Mouse (Mus musculus): ENCODE data around the gene Acsl1. TPM values are rescaled to one million over a fixed set of nuclear protein-coding genes. Genes with fewer than 3 reads are reported as not detected.

Acsl1 gene
- total and polyA plus RNA-seq, 3 experiments = 26.2 to 33.9 TPM; not detected in 1

DNA sequence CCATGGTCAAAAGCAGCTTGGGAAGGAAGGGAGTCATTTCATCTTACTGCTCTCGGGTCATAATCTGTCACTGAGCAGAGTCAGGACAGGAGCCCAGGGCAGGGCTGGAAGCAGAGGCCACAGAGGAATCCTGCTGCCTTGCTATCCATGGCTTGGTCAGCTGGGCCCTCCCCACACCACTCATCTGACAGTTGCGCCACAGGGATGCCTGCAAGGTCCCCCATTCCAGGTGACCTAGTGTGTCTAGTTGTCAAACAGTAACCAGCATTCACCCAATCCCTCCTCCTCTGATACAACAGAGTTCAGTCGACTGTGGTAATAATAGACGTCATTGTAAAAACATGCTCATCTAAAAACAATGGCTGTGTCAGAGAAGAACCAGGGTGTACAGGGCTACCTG lies 58.7 kb downstream of the Acsl1 start:
- H3K4me1 ChIP-seq (ENCODE audit: control insufficient read depth in 1 of 2, insufficient read depth in 2 of 2, low read length in 2 of 2) = no peaks in the 10 kb centered on the region
- no peaks in the 10 kb centered on the region for H3K79me2 ChIP-seq (ENCODE audit: control insufficient read depth, insufficient read depth, low read length, poor library complexity)
- no peaks in the 10 kb centered on the region for H3K27me3 ChIP-seq (ENCODE audit: control insufficient read depth in 1 of 2, insufficient read depth in 2 of 2, low read length in 2 of 2)
- TF ChIP-seq KAT2A (conservative IDR thresholded peaks at IDR 0.05; ENCODE audit: low read depth, low read length) (no peak), POLR2AphosphoS2 (IDR thresholded peaks at IDR 0.05; ENCODE audit: low read length) (no peak), MYB (IDR thresholded peaks at IDR 0.05; ENCODE audit: low read depth, low read length) (no peak), ZC3H11A (IDR thresholded peaks at IDR 0.05; ENCODE audit: low read depth, low read length) (no peak), RAD21 (IDR thresholded peaks at IDR 0.05; ENCODE audit: low read depth, low read length) (no peak), MYC (IDR thresholded peaks at IDR 0.05; ENCODE audit: low read depth, low read length) (no peak), MAZ (IDR thresholded peaks at IDR 0.05; ENCODE audit: low read depth, low read length) (no peak), GATA1 (IDR thresholded peaks at IDR 0.05; ENCODE audit: low read depth, low read length) (no peak), ZNF384 (IDR thresholded peaks at IDR 0.05; ENCODE audit: low read depth, low read length) (no peak), MAX (IDR thresholded peaks at IDR 0.05; ENCODE audit: low read length) (no peak), CTCF (IDR thresholded peaks at IDR 0.05 in 2 of 3, conservative IDR thresholded peaks at IDR 0.05 in 1 of 3; ENCODE audit: control insufficient read depth in 1 of 3, insufficient read depth in 1 of 3, low read depth in 2 of 3, low read length in 3 of 3, poor library complexity in 1 of 3, severe bottlenecking in 1 of 3) (no peak), POLR2AphosphoS5 (IDR thresholded peaks at IDR 0.05; ENCODE audit: borderline replicate concordance, low read depth, low read length) (no peak), NRF1 (IDR thresholded peaks at IDR 0.05; ENCODE audit: insufficient read depth, low read depth, low read length, poor library complexity, severe bottlenecking) (no peak)
- H3K9me3 ChIP-seq (replicated peaks; ENCODE audit: insufficient read depth, low read length) = no peaks in the 10 kb centered on the region
- H3K9ac ChIP-seq (ENCODE audit: control insufficient read depth, low read depth, low read length, poor library complexity, severe bottlenecking) = no peak overlapping the region
- no peak for DNase-seq (ENCODE audit: low read depth, low spot score)
- H3K27ac ChIP-seq (ENCODE audit: control insufficient read depth, low read depth, low read length) = no peak overlapping the region
- no peak overlapping the region for H3K4me3 ChIP-seq (ENCODE audit: control insufficient read depth in 1 of 2, insufficient read depth in 1 of 2, low read depth in 2 of 2, low read length in 2 of 2)
- peaks cover 0 to 4% of the 10 kb centered on the region in 2 experiments; a peak in 1 of 4 replicates for H3K36me3 ChIP-seq (ENCODE audit: control insufficient read depth in 1 of 2, insufficient read depth in 2 of 2, low read length in 2 of 2)

GRCm38 (mm10) chr8:46530541-46530940 lies 59.7 kb downstream of the Acsl1 start:
- Histone ChIP-seq H3K27me3 (ENCODE audit: control insufficient read depth in 1 of 2, insufficient read depth in 2 of 2, low read length in 2 of 2) (no peaks in the 10 kb centered on the region), H3K9ac (ENCODE audit: control insufficient read depth, low read depth, low read length, poor library complexity, severe bottlenecking) (no peak overlapping the region), H3K4me1 (ENCODE audit: control insufficient read depth in 1 of 2, insufficient read depth in 2 of 2, low read length in 2 of 2) (no peaks in the 10 kb centered on the region), H3K4me3 (ENCODE audit: control insufficient read depth in 1 of 2, insufficient read depth in 1 of 2, low read depth in 2 of 2, low read length in 2 of 2) (no peak overlapping the region), H3K79me2 (ENCODE audit: control insufficient read depth, insufficient read depth, low read length, poor library complexity) (no peaks in the 10 kb centered on the region), H3K9me3 (replicated peaks; ENCODE audit: insufficient read depth, low read length) (no peaks in the 10 kb centered on the region), H3K36me3 (ENCODE audit: control insufficient read depth in 1 of 2, insufficient read depth in 2 of 2, low read length in 2 of 2) (peaks cover 0 to 4% of the 10 kb centered on the region in 2 experiments; a peak in 1 of 4 replicates), H3K27ac (ENCODE audit: control insufficient read depth, low read depth, low read length) (no peak overlapping the region)
- DNase-seq (ENCODE audit: low read depth, low spot score) = no peak
- no peak for TF ChIP-seq JUND (IDR thresholded peaks at IDR 0.05; ENCODE audit: low read depth, low read length)
- no peak for TF ChIP-seq TCF12 (IDR thresholded peaks at IDR 0.05; ENCODE audit: low read depth, low read length)
- no peak for TF ChIP-seq POLR2A (IDR thresholded peaks at IDR 0.05; ENCODE audit: control insufficient read depth in 1 of 2, insufficient read depth in 1 of 2, low read depth in 1 of 2, low read length in 2 of 2, poor library complexity in 1 of 2)
- no peak for TF ChIP-seq CHD1 (IDR thresholded peaks at IDR 0.05; ENCODE audit: low read depth, low read length)
- no peak for TF ChIP-seq TAL1 (IDR thresholded peaks at IDR 0.05; ENCODE audit: low read length)
- no peak for TF ChIP-seq MAX (IDR thresholded peaks at IDR 0.05; ENCODE audit: low read length)
- TF ChIP-seq MYB (IDR thresholded peaks at IDR 0.05; ENCODE audit: low read depth, low read length) = no peak
- no peak for TF ChIP-seq NELFE (IDR thresholded peaks at IDR 0.05; ENCODE audit: low read depth, low read length)
- no peak for TF ChIP-seq POLR2AphosphoS5 (IDR thresholded peaks at IDR 0.05; ENCODE audit: borderline replicate concordance, low read depth, low read length)
- no peak for TF ChIP-seq ZMIZ1 (IDR thresholded peaks at IDR 0.05; ENCODE audit: low read depth, low read length)
- TF ChIP-seq ZNF384 (IDR thresholded peaks at IDR 0.05; ENCODE audit: low read depth, low read length) = no peak
- no peak for TF ChIP-seq GABPA (IDR thresholded peaks at IDR 0.05; ENCODE audit: low read depth, low read length)
- no peak for TF ChIP-seq RAD21 (IDR thresholded peaks at IDR 0.05; ENCODE audit: low read depth, low read length)
